24 mouse cellular contexts compared by ENCODE assay signal in the genomic region with DNA sequence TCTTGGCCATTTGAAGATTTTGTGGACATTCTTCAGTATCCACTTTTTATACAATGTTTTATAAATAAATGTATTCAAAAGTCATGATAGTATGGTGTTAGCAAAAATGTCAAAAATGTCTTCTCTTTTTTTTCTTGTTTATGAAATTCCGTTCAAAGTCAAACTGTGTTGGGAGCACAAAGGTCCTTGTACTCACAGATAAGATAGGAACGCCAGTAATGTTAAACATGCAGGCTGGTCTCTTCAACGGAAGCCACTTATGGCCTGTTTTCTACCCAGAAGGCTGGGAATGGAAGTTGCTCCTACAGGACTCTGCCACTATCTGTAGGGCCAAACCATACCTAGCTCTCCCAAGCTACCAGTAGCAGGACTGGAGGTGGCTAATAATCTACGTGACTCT. TPM values are rescaled to one million over a fixed set of nuclear protein-coding genes. Genes with fewer than 3 reads are reported as not detected.
DNase-seq lines count a peak whose midpoint lies in the region; ATAC-seq and TF ChIP-seq lines count a peak whose summit lies in the region.
"Had no signal": no experiment of that assay in that cellular context is flagged by ENCODE, and none has a peak within 500 bp of the region (broad histone marks: within the 10 kb centered on the region; RNA-seq: fewer than 3 reads in every experiment).

No protein-coding gene starts in this region.

- H3K9me3 ChIP-seq in heart, embryonic 10.5 days, result no peaks in the 10 kb centered on the region
- H3K9me3 ChIP-seq in heart, embryonic 14.5 days (ENCODE audit: control insufficient read depth, low read length), result no peaks in the 10 kb centered on the region
- no peaks in the 10 kb centered on the region for H3K9me3 ChIP-seq in intestine, embryonic 16.5 days (ENCODE audit: control insufficient read depth, low read length)
- no peaks in the 10 kb centered on the region for H3K9me3 ChIP-seq in intestine, embryonic 15.5 days
- H3K9me3 ChIP-seq in lung, postnatal 0 days (ENCODE audit: low read length), result no peaks in the 10 kb centered on the region
- H3K9me3 ChIP-seq: embryonic facial prominence, embryonic 10.5 days; forebrain, embryonic 10.5 days; G1E; hindbrain, embryonic 10.5 days had no signal

- no peak overlapping the region for H3K4me2 ChIP-seq in heart, embryonic 14.5 days (ENCODE audit: low read length)
- H3K4me2 ChIP-seq in intestine, embryonic 16.5 days (ENCODE audit: low read depth, low read length), result no peak overlapping the region
- H3K4me2 ChIP-seq in intestine, embryonic 15.5 days (replicated peaks), result no peak overlapping the region
- no peak overlapping the region for H3K4me2 ChIP-seq in lung, postnatal 0 days (replicated peaks; ENCODE audit: low read depth, low read length)
- H3K4me2 ChIP-seq: hindbrain, embryonic 14.5 days had no signal

- peak; percentile 75 for TF ChIP-seq EP300 in lung, postnatal 0 days (IDR thresholded peaks at IDR 0.05)

- TF ChIP-seq CTCF in lung, postnatal 0 days (IDR thresholded peaks at IDR 0.05), result no peak

- no peak overlapping the region for H3K9ac ChIP-seq in heart, embryonic 14.5 days (ENCODE audit: low read length)
- H3K9ac ChIP-seq in intestine, embryonic 16.5 days (ENCODE audit: low read depth, low read length), result no peak overlapping the region
- no peak overlapping the region for H3K9ac ChIP-seq in intestine, embryonic 15.5 days
- H3K9ac ChIP-seq in lung, postnatal 0 days (replicated peaks; ENCODE audit: low read depth), result no peak overlapping the region
- H3K9ac ChIP-seq: hindbrain, embryonic 14.5 days had no signal

- H3K4me1 ChIP-seq in heart, embryonic 10.5 days, result peaks cover 3% of the 10 kb centered on the region; the same call in 1 of the 2 replicates
- H3K4me1 ChIP-seq in heart, embryonic 14.5 days (ENCODE audit: control insufficient read depth in 2 of 2, insufficient read depth in 2 of 2, low read length in 2 of 2), result peaks cover 0 to 3% of the 10 kb centered on the region in 2 experiments; a peak in 1 of 4 replicates
- no peaks in the 10 kb centered on the region for H3K4me1 ChIP-seq in intestine, embryonic 16.5 days (ENCODE audit: control insufficient read depth, insufficient read depth, low read length)
- no peaks in the 10 kb centered on the region for H3K4me1 ChIP-seq in intestine, embryonic 15.5 days (replicated peaks)
- no peaks in the 10 kb centered on the region for H3K4me1 ChIP-seq in lung, postnatal 0 days (ENCODE audit: insufficient read depth, low read depth, low read length)
- H3K4me1 ChIP-seq: embryonic facial prominence, embryonic 10.5 days; forebrain, embryonic 10.5 days had no signal

- H3K36me3 ChIP-seq in heart, embryonic 10.5 days, result no peaks in the 10 kb centered on the region
- H3K36me3 ChIP-seq in heart, embryonic 14.5 days (ENCODE audit: control insufficient read depth, insufficient read depth, low read length), result no peaks in the 10 kb centered on the region
- no peaks in the 10 kb centered on the region for H3K36me3 ChIP-seq in intestine, embryonic 16.5 days (ENCODE audit: control insufficient read depth, insufficient read depth, low read length)
- H3K36me3 ChIP-seq in intestine, embryonic 15.5 days, result no peaks in the 10 kb centered on the region
- no peaks in the 10 kb centered on the region for H3K36me3 ChIP-seq in lung, postnatal 0 days (ENCODE audit: insufficient read depth, low read length)
- H3K36me3 ChIP-seq: embryonic facial prominence, embryonic 10.5 days; forebrain, embryonic 10.5 days; G1E; hindbrain, embryonic 10.5 days had no signal

- WGBS in heart, embryonic 10.5 days, result 46% methylated on average over 4 of the region's 4 CpGs
- 45% methylated on average over 4 of the region's 4 CpGs for WGBS in heart, embryonic 14.5 days
- WGBS in intestine, embryonic 16.5 days, result 74% methylated on average over 4 of the region's 4 CpGs
- WGBS in intestine, embryonic 15.5 days, result 60% methylated on average over 4 of the region's 4 CpGs
- 47% methylated on average over 4 of the region's 4 CpGs for WGBS in lung, postnatal 0 days

- peak overlapping the region; percentile 47; the same call in 1 of the 2 replicates for H3K27ac ChIP-seq in heart, embryonic 10.5 days
- H3K27ac ChIP-seq in heart, embryonic 14.5 days (replicated peaks in 1 of 2; ENCODE audit: control insufficient read depth in 1 of 2, insufficient read depth in 1 of 2, low read depth in 2 of 2, low read length in 2 of 2), result peak overlapping the region; percentile 73 to 81; a peak in 3 of 4 replicates
- no peak overlapping the region for H3K27ac ChIP-seq in intestine, embryonic 16.5 days (ENCODE audit: low read length)
- no peak overlapping the region for H3K27ac ChIP-seq in intestine, embryonic 15.5 days
- no peak overlapping the region for H3K27ac ChIP-seq in lung, postnatal 0 days (ENCODE audit: low read length)
- H3K27ac ChIP-seq: embryonic facial prominence, embryonic 10.5 days; forebrain, embryonic 10.5 days; hindbrain, embryonic 10.5 days had no signal

- no peak for DNase-seq in heart, embryonic 10.5 days (ENCODE audit: low spot score)
- DNase-seq in heart, postnatal 4 days, result no peak
- DNase-seq in heart, adult 9 months (ENCODE audit: low spot score in 2 of 2), result no peak
- peak; percentile 13 for DNase-seq in lung, postnatal 0 days (ENCODE audit: low spot score)
- no peak for DNase-seq in lung, adult 18-20 months
- DNase-seq: adrenal gland, adult 8-10 months; adrenal gland, postnatal 36 days; B cell, adult 2 months; cerebellum, adult 2 months; cerebellum, postnatal 10 days; gastrocnemius, postnatal 25 days had no signal

- H3K27me3 ChIP-seq in heart, embryonic 10.5 days (ENCODE audit: insufficient read depth, poor library complexity, severe bottlenecking), result no peaks in the 10 kb centered on the region
- no peaks in the 10 kb centered on the region for H3K27me3 ChIP-seq in heart, embryonic 14.5 days (ENCODE audit: control insufficient read depth, insufficient read depth, low read length)
- no peaks in the 10 kb centered on the region for H3K27me3 ChIP-seq in intestine, embryonic 16.5 days (replicated peaks; ENCODE audit: control insufficient read depth, insufficient read depth, low read length)
- H3K27me3 ChIP-seq in intestine, embryonic 15.5 days (replicated peaks), result no peaks in the 10 kb centered on the region
- no peaks in the 10 kb centered on the region for H3K27me3 ChIP-seq in lung, postnatal 0 days (replicated peaks; ENCODE audit: insufficient read depth, low read length)

- ATAC-seq in heart, embryonic 14.5 days (ENCODE audit: insufficient number of reproducible peaks, insufficient read depth, low FRiP score, low read depth), result no peak
- ATAC-seq in intestine, embryonic 16.5 days, result peak; percentile 46; the same call in 1 of the 2 replicates
- no peak for ATAC-seq in intestine, embryonic 15.5 days
- peak; percentile 35; the same call in 1 of the 2 replicates for ATAC-seq in lung, postnatal 0 days
- ATAC-seq: CD4-positive, CD25-positive, alpha-beta regulatory T cell, adult 4 months; forebrain, embryonic 14.5 days; intestine, postnatal 0 days had no signal

- H3K4me3 ChIP-seq in heart, embryonic 10.5 days, result no peak overlapping the region
- H3K4me3 ChIP-seq in heart, embryonic 14.5 days (ENCODE audit: control insufficient read depth in 1 of 2, insufficient read depth in 1 of 2, low read depth in 1 of 2, low read length in 2 of 2), result no peak overlapping the region
- H3K4me3 ChIP-seq in intestine, embryonic 16.5 days (ENCODE audit: low read length), result no peak overlapping the region
- no peak overlapping the region for H3K4me3 ChIP-seq in intestine, embryonic 15.5 days (replicated peaks)
- H3K4me3 ChIP-seq in lung, postnatal 0 days (ENCODE audit: low read depth, low read length), result no peak overlapping the region
- H3K4me3 ChIP-seq: embryonic facial prominence, embryonic 10.5 days; erythroblast, embryonic 14.5 days; forebrain, embryonic 10.5 days; gastrocnemius, adult 2 months; hindbrain, embryonic 10.5 days had no signal

RNA-seq across cellular contexts. Expression of a gene that starts 34.1 kb away (rescaled TPM):
- 92.5 and 109 TPM in 2 replicates for polyA plus RNA-seq in heart, embryonic 10.5 days (2016; fragmentation: Nextera tagmentation; extraction: Ambion mirVana)
- total RNA-seq in heart, postnatal 4 days (2021), result 10 to 100 TPM; 13.0 to 17.1 TPM
- polyA plus RNA-seq in heart, embryonic 14.5 days (2014; fragmentation: Nextera tagmentation; extraction: Ambion mirVana), result 74.2 and 78.4 TPM in 2 replicates
- polyA plus RNA-seq in intestine, embryonic 16.5 days (2015; fragmentation: Nextera tagmentation; extraction: Ambion mirVana), result 65.3 and 66.9 TPM in 2 replicates
- polyA plus RNA-seq in intestine, embryonic 15.5 days (2015; fragmentation: Nextera tagmentation; extraction: Ambion mirVana), result 73.9 and 86.6 TPM in 2 replicates
- 79.0 and 99.6 TPM in 2 replicates for polyA plus RNA-seq in lung, postnatal 0 days (2015; fragmentation: Nextera tagmentation; extraction: Ambion mirVana)

Comparison
In these comparisons a context has a peak if more than half of its experiments do, and no peak if none do; other contexts are left out.
1. ATAC-seq: peak in intestine, embryonic 16.5 days (single experiment) and lung, postnatal 0 days (single experiment); none in heart, embryonic 14.5 days (single experiment) and intestine, embryonic 15.5 days (single experiment).
2. H3K27ac ChIP-seq: peak in heart, embryonic 10.5 days (single experiment) and heart, embryonic 14.5 days (2 of 2); none in intestine, embryonic 16.5 days (single experiment), intestine, embryonic 15.5 days (single experiment) and lung, postnatal 0 days (single experiment).